Mouse (Mus musculus) embryonic facial prominence, embryonic 10.5 days (tissue): ENCODE results near the gene Ankmy1. TPM values are rescaled to one million over a fixed set of nuclear protein-coding genes. Genes with fewer than 3 reads are reported as not detected.

Experiments
- DNase-seq: peaks from one replicate; pipeline ENCODE4 v3.0.0-alpha.2; 2017; ENCODE audit warnings: low spot score
- H3K27ac ChIP-seq: fragments of 300-500 bp; sonication (generic); replicated peaks from 2 replicates; pipeline ENCODE4 v1.5.1; 2016; ENCODE audit warnings: mild to moderate bottlenecking
- H3K27me3 ChIP-seq: fragments of 300-500 bp; sonication (generic); replicated peaks from 2 replicates; pipeline ENCODE4 v1.6.1; 2016; ENCODE audit warnings: low read depth, mild to moderate bottlenecking; ENCODE audit not compliant: poor library complexity, severe bottlenecking
- H3K36me3 ChIP-seq: fragments of 300-500 bp; sonication (generic); replicated peaks from 2 replicates; pipeline ENCODE4 v1.6.1; 2016; ENCODE audit warnings: mild to moderate bottlenecking, moderate library complexity
- H3K4me1 ChIP-seq: fragments of 300-500 bp; sonication (generic); 2 replicates; pipeline ENCODE4 v1.6.1; 2016
- H3K4me3 ChIP-seq: fragments of 300-500 bp; sonication (generic); 2 replicates; pipeline ENCODE4 v1.5.1; 2016; ENCODE audit warnings: mild to moderate bottlenecking, moderate library complexity
- H3K9me3 ChIP-seq: fragments of 300-500 bp; sonication (generic); 2 replicates; pipeline ENCODE4 v1.6.1; 2016; ENCODE audit warnings: mild to moderate bottlenecking
- WGBS: fragments of 180-500 bp; shearing (Covaris S2); methylation state at CpG from one replicate; pipeline ENCODE4 v1.1.7; 2016; 5-methylcytosine and 5-hydroxymethylcytosine counted together
- polyA plus RNA-seq: library from polyadenylated mRNA; unstranded; fragments of >200 nt; fragmentation: Nextera tagmentation; extraction: Ambion mirVana; gene quantifications from 2 replicates; pipeline ENCODE4 v1.2.1, GENCODE M21; 2016

Gene Ankmy1
- polyA plus RNA-seq, 1 experiment from 2014 or later = 0.45 TPM

DNA sequence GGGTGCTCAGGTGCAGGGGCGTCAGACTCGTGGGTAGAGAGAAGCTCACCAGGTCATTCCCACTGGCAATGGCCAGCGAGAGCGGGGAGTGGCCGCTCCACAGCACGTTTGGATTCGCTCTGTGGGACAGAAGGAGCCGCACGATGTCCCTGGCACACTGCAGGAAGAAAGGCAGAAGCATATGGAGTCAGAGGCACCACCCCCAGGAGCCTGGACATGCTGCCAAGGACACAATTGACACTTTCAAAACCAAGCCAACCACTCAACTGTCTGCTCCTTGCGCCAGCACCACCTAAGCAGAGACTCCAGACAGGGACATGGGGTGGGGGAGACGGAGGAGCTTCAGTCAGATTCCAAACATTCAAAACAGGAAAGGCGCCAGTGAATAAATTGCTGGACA, 23.4 kb downstream of the Ankmy1 start:
- Histone ChIP-seq H3K4me3 (no peak overlapping the region), H3K9me3 (no peaks in the 10 kb centered on the region), H3K36me3 (no peaks in the 10 kb centered on the region), H3K4me1 (peaks cover 16% of the 10 kb centered on the region), H3K27me3 (no peaks in the 10 kb centered on the region; the same call in none of the 2 replicates), H3K27ac (no peak overlapping the region)
- 88% methylated on average over 12 of the region's 12 CpGs for WGBS
- DNase-seq = no peak

GRCm38 (mm10) chr1:92878066-92878741, 24.5 kb downstream of the Ankmy1 start:
- H3K27ac ChIP-seq = no peak overlapping the region
- H3K36me3 ChIP-seq = no peaks in the 10 kb centered on the region
- WGBS = 86% methylated on average over 13 of the region's 13 CpGs
- H3K27me3 ChIP-seq = no peaks in the 10 kb centered on the region; the same call in 1 of the 2 replicates
- H3K4me1 ChIP-seq = peaks cover 16% of the 10 kb centered on the region
- no peaks in the 10 kb centered on the region for H3K9me3 ChIP-seq
- H3K4me3 ChIP-seq = no peak overlapping the region
- no peak for DNase-seq

DNA sequence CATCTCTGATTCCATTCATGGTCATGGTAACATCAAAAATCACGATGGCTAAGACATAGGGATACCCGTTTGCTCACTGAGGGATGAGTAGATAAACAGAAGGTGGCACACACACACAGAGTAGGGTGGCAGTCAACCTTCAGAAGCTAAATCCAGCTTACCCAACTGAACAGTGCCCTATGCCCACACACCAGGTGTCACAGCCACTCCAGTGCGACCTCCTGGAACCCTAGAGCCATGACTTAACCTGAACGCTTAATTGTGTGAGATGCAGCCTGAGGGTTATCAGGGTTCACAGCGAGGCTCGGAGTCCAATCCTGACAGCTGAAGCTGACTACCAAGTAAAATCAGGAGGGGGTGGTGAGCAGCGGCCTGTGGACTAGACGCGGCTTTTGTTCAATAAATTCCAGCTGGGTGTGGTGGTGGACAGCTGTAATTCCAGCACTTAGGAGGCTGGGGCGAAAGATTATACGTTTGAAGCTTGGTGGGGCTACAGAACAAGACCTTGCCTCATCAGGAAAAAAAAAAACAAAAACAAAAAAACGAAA, 25.2 kb downstream of the Ankmy1 start:
- DNase-seq = no peak
- 66% methylated on average over 12 of the region's 12 CpGs for WGBS
- H3K9me3 ChIP-seq = no peaks in the 10 kb centered on the region
- no peaks in the 10 kb centered on the region for H3K36me3 ChIP-seq
- H3K4me1 ChIP-seq = peaks cover 16% of the 10 kb centered on the region
- no peak overlapping the region for H3K27ac ChIP-seq
- no peaks in the 10 kb centered on the region; the same call in 1 of the 2 replicates for H3K27me3 ChIP-seq
- H3K4me3 ChIP-seq = no peak overlapping the region

DNA sequence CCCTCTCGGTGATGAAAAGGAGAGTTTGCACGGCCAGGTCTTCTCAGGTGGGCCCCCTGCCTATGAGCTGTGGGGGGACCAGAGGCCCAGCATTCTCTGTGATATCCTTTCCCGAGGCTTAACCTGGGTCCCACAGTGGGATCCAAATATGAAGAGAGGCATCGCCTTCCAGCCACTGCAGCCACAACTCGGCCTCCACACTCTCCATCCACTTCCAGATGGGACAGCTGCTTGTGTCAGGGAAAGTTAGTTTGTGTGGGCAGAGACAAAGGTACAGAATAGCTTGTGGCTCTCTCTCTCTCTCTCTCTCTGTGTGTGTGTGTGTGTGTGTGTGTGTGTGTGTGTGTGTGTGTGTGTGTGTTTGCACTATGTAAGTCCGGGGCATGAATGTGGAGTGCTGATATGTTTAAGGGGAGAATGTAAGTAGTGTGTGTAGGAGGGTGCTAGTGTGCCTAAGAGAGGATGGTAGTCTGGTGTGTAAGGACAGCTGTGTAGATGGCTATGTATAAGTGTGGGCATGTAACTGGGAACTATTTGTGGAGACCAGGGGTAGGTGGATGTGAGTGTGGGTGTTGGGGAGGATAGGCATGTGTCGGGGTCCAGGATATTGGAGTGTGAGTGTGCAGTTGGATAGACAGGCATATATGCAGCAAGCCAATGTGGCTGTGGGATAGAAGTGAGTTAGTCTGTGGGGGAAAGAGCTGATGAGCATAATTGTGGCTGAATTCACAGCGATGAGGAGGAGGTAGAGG, 27.2 kb downstream of the Ankmy1 start:
- no peak overlapping the region for H3K4me3 ChIP-seq
- no peaks in the 10 kb centered on the region for H3K9me3 ChIP-seq
- H3K4me1 ChIP-seq = peaks cover 16% of the 10 kb centered on the region
- no peaks in the 10 kb centered on the region for H3K27me3 ChIP-seq
- DNase-seq = no peak
- 81% methylated on average over 8 of the region's 8 CpGs for WGBS
- no peak overlapping the region for H3K27ac ChIP-seq
- no peaks in the 10 kb centered on the region for H3K36me3 ChIP-seq

GRCm38 (mm10) chr1:92874011-92874410, 28.7 kb downstream of the Ankmy1 start:
- H3K27ac ChIP-seq = no peak overlapping the region
- DNase-seq = no peak
- no peaks in the 10 kb centered on the region for H3K27me3 ChIP-seq
- no peak overlapping the region for H3K4me3 ChIP-seq
- WGBS = 73% methylated on average over 3 of the region's 3 CpGs
- no peaks in the 10 kb centered on the region for H3K36me3 ChIP-seq
- H3K4me1 ChIP-seq = peaks cover 12% of the 10 kb centered on the region
- no peaks in the 10 kb centered on the region for H3K9me3 ChIP-seq

GRCm38 (mm10) chr1:92872666-92873065, 30.0 kb downstream of the Ankmy1 start:
- DNase-seq = no peak
- peaks cover 5% of the 10 kb centered on the region for H3K4me1 ChIP-seq
- 86% methylated on average over 7 of the region's 7 CpGs for WGBS
- no peaks in the 10 kb centered on the region for H3K36me3 ChIP-seq
- H3K27ac ChIP-seq = no peak overlapping the region
- H3K4me3 ChIP-seq = no peak overlapping the region
- no peaks in the 10 kb centered on the region for H3K9me3 ChIP-seq
- no peaks in the 10 kb centered on the region for H3K27me3 ChIP-seq

- Histone ChIP-seq H3K4me3 (no peak overlapping the region), H3K4me1 (peaks cover 7% of the 10 kb centered on the region), H3K27me3 (no peaks in the 10 kb centered on the region), H3K36me3 (no peaks in the 10 kb centered on the region), H3K27ac (no peak overlapping the region), H3K9me3 (no peaks in the 10 kb centered on the region)
- DNase-seq = no peak
- 85% methylated on average over 2 of the region's 2 CpGs for WGBS
Measured at GRCm38 (mm10) chr1:92869985-92870384, 32.7 kb downstream of the Ankmy1 start.

DNA sequence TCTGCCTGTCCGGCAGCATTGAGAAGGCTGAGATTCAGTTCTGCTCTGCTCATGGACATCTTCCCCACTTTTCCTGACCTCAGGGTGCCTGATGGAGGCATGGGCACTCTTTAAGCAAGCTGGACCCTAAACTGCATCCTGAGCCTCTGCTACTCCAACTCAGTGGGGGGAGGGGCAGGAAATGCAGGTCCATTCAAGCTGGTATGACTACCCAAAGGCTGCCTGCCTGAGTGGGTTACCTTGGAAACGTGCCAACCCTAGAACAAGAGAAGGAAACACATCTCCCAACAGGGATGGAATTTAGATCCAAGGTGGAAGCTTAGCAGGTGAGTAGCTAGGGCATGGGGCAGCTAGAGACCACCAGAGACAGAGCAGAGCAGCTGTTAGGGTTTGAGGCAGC, 36.5 kb downstream of the Ankmy1 start:
- H3K4me3 ChIP-seq = no peak overlapping the region
- no peak overlapping the region for H3K27ac ChIP-seq
- no peaks in the 10 kb centered on the region for H3K27me3 ChIP-seq
- WGBS = 72% methylated on average over 2 of the region's 2 CpGs
- H3K36me3 ChIP-seq = no peaks in the 10 kb centered on the region
- peaks cover 7% of the 10 kb centered on the region for H3K4me1 ChIP-seq
- H3K9me3 ChIP-seq = no peaks in the 10 kb centered on the region
- DNase-seq = no peak

- Histone ChIP-seq H3K36me3 (peaks cover 22% of the 10 kb centered on the region), H3K9me3 (no peaks in the 10 kb centered on the region), H3K4me1 (peaks cover 7% of the 10 kb centered on the region), H3K27ac (no peak overlapping the region), H3K4me3 (no peak overlapping the region), H3K27me3 (no peaks in the 10 kb centered on the region)
- no peak for DNase-seq
- WGBS = 88% methylated on average over 4 of the region's 4 CpGs
Measured at GRCm38 (mm10) chr1:92863268-92863667, 39.4 kb downstream of the Ankmy1 start.

DNA sequence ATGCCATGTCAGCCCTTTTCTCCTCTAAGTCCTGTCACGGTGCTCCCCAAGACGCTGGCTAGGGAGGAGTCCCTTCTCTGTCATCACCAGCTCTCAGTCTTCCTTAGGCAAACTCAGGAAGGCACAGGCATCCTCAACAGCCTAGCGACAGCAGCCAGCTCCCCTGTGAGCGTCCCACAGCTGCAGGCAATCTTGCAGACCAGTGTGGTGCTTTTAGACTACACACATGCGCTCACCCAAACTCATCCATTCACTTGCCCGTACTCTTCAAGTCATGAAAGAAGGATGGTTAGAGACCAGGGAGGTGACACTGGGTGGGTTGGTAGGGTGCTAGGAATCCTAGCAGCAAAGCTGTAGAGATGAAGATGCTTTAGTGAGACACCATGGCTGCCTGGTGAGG, 41.2 kb downstream of the Ankmy1 start:
- 76% methylated on average over 6 of the region's 6 CpGs for WGBS
- H3K9me3 ChIP-seq = no peaks in the 10 kb centered on the region

DNA sequence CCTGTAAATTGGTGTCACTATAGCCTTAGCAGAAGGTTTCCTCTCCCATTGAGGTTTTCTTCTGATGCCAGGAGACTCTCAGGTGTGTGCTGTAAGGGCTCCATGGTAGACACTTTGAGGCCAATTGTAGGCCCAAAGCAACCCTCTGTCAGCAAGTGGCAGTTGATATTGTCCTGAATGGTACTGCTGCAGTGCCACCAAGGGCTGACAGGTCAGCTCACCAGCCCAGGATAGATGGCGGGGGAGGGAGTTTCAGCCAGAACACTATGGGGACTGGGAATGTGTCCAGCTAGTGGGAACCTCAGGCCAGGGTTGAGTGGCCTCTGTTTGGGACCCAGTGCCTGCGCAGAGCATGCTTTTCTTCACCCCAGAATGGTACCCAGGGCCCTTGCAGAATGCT, 50.3 kb downstream of the Ankmy1 start:
- Histone ChIP-seq H3K36me3 (peaks cover 80% of the 10 kb centered on the region), H3K9me3 (no peaks in the 10 kb centered on the region), H3K4me3 (no peak overlapping the region), H3K27ac (no peak overlapping the region), H3K4me1 (peaks cover 32% of the 10 kb centered on the region), H3K27me3 (no peaks in the 10 kb centered on the region; the same call in 1 of the 2 replicates)
- WGBS = 94% methylated on average over 2 of the region's 2 CpGs
- no peak for DNase-seq

More for the DNA sequence above, 41.2 kb downstream of the Ankmy1 start:
- Histone ChIP-seq H3K4me1 (peaks cover 7% of the 10 kb centered on the region), H3K27ac (no peak overlapping the region), H3K36me3 (peaks cover 40% of the 10 kb centered on the region), H3K27me3 (no peaks in the 10 kb centered on the region), H3K4me3 (no peak overlapping the region)
- no peak for DNase-seq

DNA sequence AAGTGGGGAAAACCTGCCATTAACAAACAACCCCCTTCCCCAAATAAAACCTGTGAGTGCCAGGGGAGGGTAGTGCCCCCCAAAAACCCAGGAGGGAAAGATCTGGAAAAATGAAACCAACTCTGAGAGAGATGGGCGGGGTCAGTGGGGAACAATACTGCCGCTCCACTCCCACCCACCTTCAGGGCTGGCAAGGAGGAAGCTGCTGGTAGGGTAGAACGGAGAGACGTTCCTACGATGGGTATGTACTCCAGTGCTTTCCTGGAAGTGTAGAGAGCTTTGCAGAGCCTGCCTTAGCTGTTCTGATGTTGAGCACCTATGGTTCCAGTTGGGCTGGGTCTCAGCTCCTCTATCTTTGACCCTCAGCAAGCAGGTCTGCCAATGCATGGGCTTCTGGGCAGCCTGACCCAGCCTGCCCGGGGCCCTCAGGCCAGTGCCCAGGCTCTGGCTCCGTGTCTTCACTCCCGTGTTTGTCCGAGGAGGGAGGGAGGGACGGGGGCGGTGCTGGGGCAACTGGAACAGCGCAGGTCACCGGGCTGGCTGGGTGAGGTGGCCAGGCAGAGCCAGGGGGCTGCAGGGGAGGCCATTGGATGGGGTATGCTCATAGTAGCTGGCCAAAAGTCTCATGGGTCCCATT, 52.6 kb downstream of the Ankmy1 start:
- DNase-seq = no peak
- H3K4me1 ChIP-seq = peaks cover 50% of the 10 kb centered on the region
- WGBS = 61% methylated on average over 13 of the region's 13 CpGs
- H3K4me3 ChIP-seq = no peak overlapping the region
- H3K36me3 ChIP-seq = peaks cover 65% of the 10 kb centered on the region
- peak overlapping the region; percentile 49; the same call in 1 of the 2 replicates for H3K27ac ChIP-seq
- no peaks in the 10 kb centered on the region; the same call in 1 of the 2 replicates for H3K27me3 ChIP-seq
- no peaks in the 10 kb centered on the region for H3K9me3 ChIP-seq
